Mouse (Mus musculus) G1E-ER4 (cell line): ENCODE results near the gene Tigd3. TPM values are rescaled to one million over a fixed set of nuclear protein-coding genes. Genes with fewer than 3 reads are reported as not detected.
A peak's percentile ranks its signal among the peaks of the same experiment; 100 is the strongest.

Experiments used
- GATA1 ChIP-seq: IDR thresholded peaks from one replicate; pipeline ENCODE4 v1.8.0; 2012; ENCODE audit warnings: low read length, inconsistent platforms
- polyA plus RNA-seq: library from polyadenylated mRNA; stranded (reverse); fragments of >175 nt; gene quantifications from 2 replicates; pipeline ENCODE4 v1.2.3, GENCODE M21; 2012

Gene Tigd3
- polyA plus RNA-seq, 1 experiment = 0.73 TPM

GRCm38 (mm10) chr19:5927026-5927425 lies 33.1 kb upstream of the Tigd3 start:
- TF ChIP-seq GATA1 = no peak

GRCm38 (mm10) chr19:5925311-5925855 lies 31.4 kb upstream of the Tigd3 start:
- TF ChIP-seq GATA1 = no peak

GRCm38 (mm10) chr19:5924713-5925093 lies 30.8 kb upstream of the Tigd3 start, which contains the start of gene Cdc42ep2:
Gene Cdc42ep2, minus strand, starts transcription at chr19:5924816.
- TF ChIP-seq GATA1 = no peak

- no peak for TF ChIP-seq GATA1
Observed at GRCm38 (mm10) chr19:5923990-5924712, 30.2 kb upstream of the Tigd3 start.

GRCm38 (mm10) chr19:5922963-5923362 lies 29.0 kb upstream of the Tigd3 start:
- no peak for TF ChIP-seq GATA1

GRCm38 (mm10) chr19:5922119-5922942 lies 28.4 kb upstream of the Tigd3 start:
- TF ChIP-seq GATA1 = peak; percentile 74

- no peak for TF ChIP-seq GATA1
Observed at GRCm38 (mm10) chr19:5921715-5922114, 27.8 kb upstream of the Tigd3 start.

- TF ChIP-seq GATA1 = no peak
Observed at GRCm38 (mm10) chr19:5913007-5913719, 19.2 kb upstream of the Tigd3 start, which contains the start of gene Dpf2. Gene Dpf2, minus strand, starts transcription at chr19:5913010.

- TF ChIP-seq GATA1 = no peak
Observed at GRCm38 (mm10) chr19:5912103-5913006, 18.4 kb upstream of the Tigd3 start.

GRCm38 (mm10) chr19:5911430-5912102 lies 17.6 kb upstream of the Tigd3 start:
- TF ChIP-seq GATA1 = no peak

- no peak for TF ChIP-seq GATA1
Observed at GRCm38 (mm10) chr19:5910221-5910620, 16.3 kb upstream of the Tigd3 start.

GRCm38 (mm10) chr19:5907275-5907674 lies 13.3 kb upstream of the Tigd3 start:
- TF ChIP-seq GATA1 = no peak

GRCm38 (mm10) chr19:5893282-5894001 lies 507 bp downstream of the Tigd3 start:
- no peak for TF ChIP-seq GATA1
